Mouse (Mus musculus): ENCODE measurements around the gene Spib. TPM values are rescaled to one million over a fixed set of nuclear protein-coding genes. Genes with fewer than 3 reads are reported as not detected.
A peak's percentile ranks its signal among the peaks of the same experiment; 100 is the strongest.

Spib gene
- polyA plus RNA-seq, 1 experiment: 55.6 TPM

DNA sequence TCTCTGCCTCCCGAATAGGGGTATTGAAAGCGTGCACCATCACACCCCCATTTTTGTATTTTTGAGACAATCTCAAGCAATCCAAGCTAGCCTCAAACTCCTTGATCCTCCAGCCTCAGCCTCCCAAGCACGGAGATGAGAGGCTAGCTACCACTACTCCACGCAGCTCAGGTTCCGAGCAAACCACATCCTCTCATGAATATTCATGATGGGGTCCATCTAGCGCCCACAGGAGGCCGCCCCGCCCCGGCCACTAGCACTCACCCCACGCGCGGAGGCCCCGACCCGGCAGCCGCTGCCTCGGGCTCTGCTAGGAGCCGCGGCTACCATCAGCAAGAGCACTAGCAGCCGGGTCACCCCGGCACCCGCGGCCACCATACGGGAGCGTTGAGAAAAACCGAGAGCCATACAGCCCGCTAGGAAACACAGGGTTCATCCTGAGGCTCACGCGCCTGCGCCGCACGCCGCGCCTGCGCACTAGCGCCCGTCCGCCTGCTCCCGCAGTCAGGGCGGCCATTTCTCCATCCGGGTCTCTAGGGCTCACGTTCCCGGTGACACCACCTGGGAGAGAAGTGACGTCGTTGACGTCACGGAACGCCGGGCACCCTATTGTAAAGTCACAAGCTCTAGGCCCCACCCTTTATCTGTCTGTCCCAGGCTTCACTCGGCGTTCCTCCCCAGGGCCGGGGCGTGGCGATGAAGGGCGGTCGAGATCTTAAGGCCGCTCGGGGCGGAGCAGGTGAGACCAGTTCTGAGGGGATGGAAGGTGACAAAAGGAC, 35.7 kb downstream of the Spib start, which contains the start of the genes Emc10 and Fam71e1:
Gene Emc10 (minus strand): TSS at position 538 of the 779 bp plus-strand sequence.
Gene Fam71e1 (plus strand): TSS at position 590 of the 779 bp plus-strand sequence.
- WGBS: under 1% methylated on average over 58 of the region's 58 CpGs

GRCm38 (mm10) chr7:44495086-44495485, 36.8 kb downstream of the Spib start:
- no peaks in the 10 kb centered on the region; the same call in 1 of the 2 replicates for H3K4me1 ChIP-seq (ENCODE audit: control insufficient read depth, insufficient read depth, low read length)
- TF ChIP-seq POLR2A (IDR thresholded peaks at IDR 0.05; ENCODE audit: borderline replicate concordance, control insufficient read depth, low read depth, low read length) (no peak), CTCF (IDR thresholded peaks at IDR 0.05; ENCODE audit: control insufficient read depth, insufficient read depth, low read length) (no peak)
- 85% methylated on average over 7 of the region's 7 CpGs for WGBS
- no peak overlapping the region for H3K4me3 ChIP-seq (replicated peaks; ENCODE audit: control insufficient read depth, low read depth, low read length)
- H3K27ac ChIP-seq (ENCODE audit: control insufficient read depth, insufficient read depth, low read depth, low read length, poor library complexity): no peak overlapping the region

More for the DNA sequence above, 35.7 kb downstream of the Spib start, which contains the start of the genes Emc10 and Fam71e1:
- H3K27ac ChIP-seq (ENCODE audit: control insufficient read depth, insufficient read depth, low read depth, low read length, poor library complexity): peak within 1 kb of the TSS; percentile 95
- H3K4me1 ChIP-seq (ENCODE audit: control insufficient read depth, insufficient read depth, low read length): no peaks in the 10 kb centered on the region; the same call in 1 of the 2 replicates
- TF ChIP-seq POLR2A (IDR thresholded peaks at IDR 0.05; ENCODE audit: borderline replicate concordance, control insufficient read depth, low read depth, low read length) (peak; percentile 52), CTCF (IDR thresholded peaks at IDR 0.05; ENCODE audit: control insufficient read depth, insufficient read depth, low read length) (no peak)
- H3K4me3 ChIP-seq (replicated peaks; ENCODE audit: control insufficient read depth, low read depth, low read length): peak within 1 kb of the TSS; percentile 80

DNA sequence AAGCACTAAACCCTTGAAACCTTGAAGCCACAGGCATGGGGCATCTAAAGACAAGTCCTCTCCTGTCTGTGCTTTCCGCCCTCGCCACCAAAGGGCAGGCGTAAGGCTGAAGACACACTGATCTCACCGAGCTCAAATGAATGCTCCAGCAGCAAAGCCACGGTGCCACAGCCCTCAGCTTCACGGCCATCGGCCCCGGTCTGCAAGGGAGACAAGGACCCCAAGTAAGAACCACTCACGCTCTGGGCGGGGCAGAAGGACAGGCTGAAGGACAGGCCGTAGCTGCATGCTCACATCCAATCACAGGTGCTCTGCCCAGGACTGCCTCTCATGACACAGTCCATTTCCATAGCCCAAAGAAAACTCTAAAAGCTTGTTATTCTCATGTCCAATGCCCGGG, 37.2 kb downstream of the Spib start:
- H3K27ac ChIP-seq (ENCODE audit: control insufficient read depth, insufficient read depth, low read depth, low read length, poor library complexity): no peak overlapping the region
- H3K4me3 ChIP-seq (replicated peaks; ENCODE audit: control insufficient read depth, low read depth, low read length): no peak overlapping the region
- no peak for TF ChIP-seq CTCF (IDR thresholded peaks at IDR 0.05; ENCODE audit: control insufficient read depth, insufficient read depth, low read length)
- no peak for TF ChIP-seq POLR2A (IDR thresholded peaks at IDR 0.05; ENCODE audit: borderline replicate concordance, control insufficient read depth, low read depth, low read length)
- no peaks in the 10 kb centered on the region; the same call in 1 of the 2 replicates for H3K4me1 ChIP-seq (ENCODE audit: control insufficient read depth, insufficient read depth, low read length)
- WGBS: 92% methylated on average over 12 of the region's 12 CpGs

DNA sequence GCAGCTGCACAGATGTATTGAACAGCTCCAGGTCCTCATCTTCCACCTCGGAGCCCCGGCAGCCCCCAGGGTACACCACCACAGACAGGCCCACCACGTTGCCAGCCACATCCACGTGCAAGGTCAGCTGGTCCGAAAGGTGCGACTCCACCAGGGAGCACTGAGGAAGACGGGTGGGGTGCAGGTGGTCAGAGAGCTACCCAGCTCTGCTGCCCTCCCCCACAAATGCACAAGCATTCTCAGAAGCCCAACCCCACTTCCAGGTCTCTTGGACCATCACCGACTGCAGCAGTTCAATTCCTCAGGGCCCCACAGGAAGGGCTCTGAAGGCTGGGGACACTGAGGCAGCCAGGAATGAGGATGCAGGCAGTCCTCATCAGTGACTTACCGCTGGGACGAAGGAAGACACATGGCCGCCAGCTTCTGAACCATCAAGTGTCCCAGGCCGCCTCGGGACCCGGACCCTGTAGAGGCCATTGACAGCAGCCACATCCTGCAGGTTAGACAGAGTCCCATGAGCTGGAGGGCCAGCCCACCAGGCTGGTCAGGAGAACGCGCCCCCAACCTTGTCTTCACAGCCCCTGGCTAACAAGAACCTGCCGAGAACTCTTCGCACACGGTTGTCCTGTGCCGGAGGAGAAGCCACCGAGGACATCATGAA, 39.6 kb downstream of the Spib start:
- WGBS: 92% methylated on average over 21 of the region's 21 CpGs
- Histone ChIP-seq H3K4me3 (replicated peaks; ENCODE audit: control insufficient read depth, low read depth, low read length) (no peak overlapping the region), H3K4me1 (ENCODE audit: control insufficient read depth, insufficient read depth, low read length) (no peaks in the 10 kb centered on the region; the same call in 1 of the 2 replicates), H3K27ac (ENCODE audit: control insufficient read depth, insufficient read depth, low read depth, low read length, poor library complexity) (no peak overlapping the region)
- no peak for TF ChIP-seq POLR2A (IDR thresholded peaks at IDR 0.05; ENCODE audit: borderline replicate concordance, control insufficient read depth, low read depth, low read length)
- no peak for TF ChIP-seq CTCF (IDR thresholded peaks at IDR 0.05; ENCODE audit: control insufficient read depth, insufficient read depth, low read length)

DNA sequence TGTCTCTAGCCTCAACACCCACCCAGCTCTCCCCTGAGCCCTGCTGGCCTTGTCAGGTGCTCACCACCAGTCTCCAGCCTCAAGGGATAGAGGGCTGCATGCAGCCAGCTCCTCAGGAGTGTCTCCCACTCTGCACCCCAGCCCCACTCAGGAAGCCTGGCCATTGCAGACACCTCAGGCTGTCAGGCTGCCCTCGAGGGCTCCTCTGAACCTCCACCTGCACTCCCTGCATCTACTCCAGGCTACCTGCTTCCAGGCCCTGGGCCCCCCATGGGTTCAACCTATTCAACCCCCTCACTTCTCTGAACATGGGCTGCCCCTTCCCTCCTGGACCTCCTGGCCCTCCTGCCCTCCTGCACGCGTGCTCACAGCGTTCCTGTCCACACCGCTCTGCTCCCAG, 40.5 kb downstream of the Spib start:
- Histone ChIP-seq H3K27ac (ENCODE audit: control insufficient read depth, insufficient read depth, low read depth, low read length, poor library complexity) (no peak overlapping the region), H3K4me1 (ENCODE audit: control insufficient read depth, insufficient read depth, low read length) (no peaks in the 10 kb centered on the region; the same call in 1 of the 2 replicates), H3K4me3 (replicated peaks; ENCODE audit: control insufficient read depth, low read depth, low read length) (no peak overlapping the region)
- TF ChIP-seq POLR2A (IDR thresholded peaks at IDR 0.05; ENCODE audit: borderline replicate concordance, control insufficient read depth, low read depth, low read length) (no peak), CTCF (IDR thresholded peaks at IDR 0.05; ENCODE audit: control insufficient read depth, insufficient read depth, low read length) (no peak)
- WGBS: 97% methylated on average over 5 of the region's 5 CpGs

- 81% methylated on average over 4 of the region's 4 CpGs for WGBS
- no peak overlapping the region for H3K27ac ChIP-seq (ENCODE audit: control insufficient read depth, insufficient read depth, low read depth, low read length, poor library complexity)
- H3K4me3 ChIP-seq (replicated peaks; ENCODE audit: control insufficient read depth, low read depth, low read length): no peak overlapping the region
- no peak for TF ChIP-seq POLR2A (IDR thresholded peaks at IDR 0.05; ENCODE audit: borderline replicate concordance, control insufficient read depth, low read depth, low read length)
- TF ChIP-seq CTCF (IDR thresholded peaks at IDR 0.05; ENCODE audit: control insufficient read depth, insufficient read depth, low read length): no peak
- no peaks in the 10 kb centered on the region for H3K4me1 ChIP-seq (ENCODE audit: control insufficient read depth, insufficient read depth, low read length)
These were observed 41.6 kb downstream of the Spib start for GRCm38 (mm10) chr7:44490281-44490680.

- no peak for TF ChIP-seq POLR2A (IDR thresholded peaks at IDR 0.05; ENCODE audit: borderline replicate concordance, control insufficient read depth, low read depth, low read length)
- TF ChIP-seq CTCF (IDR thresholded peaks at IDR 0.05; ENCODE audit: control insufficient read depth, insufficient read depth, low read length): no peak
- 82% methylated on average over 8 of the region's 8 CpGs for WGBS
- no peak overlapping the region for H3K27ac ChIP-seq (ENCODE audit: control insufficient read depth, insufficient read depth, low read depth, low read length, poor library complexity)
- H3K4me3 ChIP-seq (replicated peaks; ENCODE audit: control insufficient read depth, low read depth, low read length): no peak overlapping the region
- H3K4me1 ChIP-seq (ENCODE audit: control insufficient read depth, insufficient read depth, low read length): peaks cover 3% of the 10 kb centered on the region
These were observed 43.3 kb downstream of the Spib start for GRCm38 (mm10) chr7:44488545-44488944.

DNA sequence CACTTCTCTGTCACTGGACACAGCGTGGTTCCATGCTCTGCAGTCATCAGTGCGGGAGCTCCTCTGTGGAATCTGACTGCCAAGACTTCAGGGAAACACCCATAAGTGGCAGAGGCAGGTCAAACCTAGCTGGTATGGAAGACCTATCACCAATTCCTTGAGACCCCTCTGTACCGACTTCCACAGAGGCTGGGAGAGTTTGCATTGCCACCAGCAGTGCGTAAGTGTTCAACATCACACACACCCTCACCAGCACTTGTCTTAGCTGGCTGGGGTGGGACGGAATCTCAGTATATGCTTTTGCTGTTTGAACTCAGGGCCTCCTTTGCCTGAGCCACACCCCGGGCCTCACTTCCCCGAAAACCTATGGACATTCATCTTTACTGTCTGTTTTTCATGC, 43.9 kb downstream of the Spib start:
- Histone ChIP-seq H3K4me3 (replicated peaks; ENCODE audit: control insufficient read depth, low read depth, low read length) (no peak overlapping the region), H3K4me1 (ENCODE audit: control insufficient read depth, insufficient read depth, low read length) (peaks cover 3% of the 10 kb centered on the region), H3K27ac (ENCODE audit: control insufficient read depth, insufficient read depth, low read depth, low read length, poor library complexity) (no peak overlapping the region)
- 90% methylated on average over 7 of the region's 7 CpGs for WGBS
- TF ChIP-seq POLR2A (IDR thresholded peaks at IDR 0.05; ENCODE audit: borderline replicate concordance, control insufficient read depth, low read depth, low read length) (no peak), CTCF (IDR thresholded peaks at IDR 0.05; ENCODE audit: control insufficient read depth, insufficient read depth, low read length) (no peak)
